Mouse (Mus musculus): ENCODE data around the gene Slc31a2.

DNA sequence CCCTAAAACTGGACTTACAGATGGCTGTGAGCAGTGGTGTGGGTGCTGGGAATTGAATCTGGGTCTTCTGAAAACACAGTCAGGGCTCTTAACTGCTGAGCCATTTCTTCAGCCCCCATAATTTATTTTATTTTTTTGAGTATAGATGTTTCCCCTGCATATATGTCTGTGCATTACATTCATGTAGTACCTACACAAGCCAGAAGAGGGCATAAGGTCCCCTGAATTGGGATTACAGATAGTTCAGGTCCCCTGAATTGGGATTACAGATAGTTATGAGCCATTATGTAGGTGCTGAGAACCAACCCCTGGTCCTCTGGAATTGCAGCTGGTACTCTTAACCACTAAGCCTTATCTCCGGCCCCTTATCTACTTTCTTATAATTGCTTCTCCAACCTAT, 81.6 kb downstream of the Slc31a2 start:
- TF ChIP-seq POLR2A (IDR thresholded peaks at IDR 0.05; ENCODE audit: insufficient read depth, low read depth, low read length) (no peak), CTCF (IDR thresholded peaks at IDR 0.05; ENCODE audit: insufficient read depth, low read depth, low read length) (no peak)
